In the genomic region with DNA sequence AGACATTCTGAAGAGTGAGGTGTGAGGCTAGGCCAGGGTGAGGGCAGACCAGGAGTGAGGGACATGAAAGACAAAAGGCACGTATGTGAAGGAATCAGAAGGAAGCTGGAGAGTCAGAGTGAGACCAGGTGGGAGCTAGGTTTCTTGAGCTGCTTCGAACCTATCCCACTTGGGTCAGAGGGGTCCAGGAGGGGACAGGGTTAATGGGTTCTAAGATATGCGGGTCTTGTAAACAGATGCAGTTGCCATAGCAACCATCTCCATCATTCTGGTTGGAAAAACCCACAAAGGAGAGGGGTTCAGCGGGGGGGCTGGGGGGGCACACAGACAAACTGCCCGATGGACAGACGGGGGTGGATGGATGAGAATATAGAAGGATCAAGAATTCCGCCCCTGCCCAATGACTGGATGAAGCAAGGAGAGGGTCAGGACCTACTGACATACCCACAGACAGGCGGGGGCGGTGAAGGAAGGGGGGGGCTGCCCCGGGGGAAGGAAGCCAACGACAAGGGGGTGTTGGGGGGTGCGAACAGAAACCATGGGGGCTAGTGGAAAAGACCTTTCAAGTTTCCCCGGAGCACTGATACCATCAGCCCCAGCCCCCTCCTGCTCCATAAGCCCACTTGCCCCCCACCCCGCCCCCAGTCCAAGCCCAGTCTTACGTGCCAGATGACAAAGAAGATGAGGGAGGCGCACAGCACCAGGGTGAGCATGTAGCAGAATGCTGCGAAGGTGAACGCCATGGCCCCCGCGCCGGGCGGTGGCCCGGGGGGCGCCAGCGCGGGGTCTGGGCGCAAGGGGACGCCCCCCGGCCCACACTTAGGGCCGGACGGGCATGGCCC, we compare ENCODE assay signal across 8 mouse cellular contexts. TPM values are rescaled to one million over a fixed set of nuclear protein-coding genes. Genes with fewer than 3 reads are reported as not detected.
DNase-seq lines count a peak whose midpoint lies in the region; ATAC-seq and TF ChIP-seq lines count a peak whose summit lies in the region.

No protein-coding gene starts in this region.

- peak overlapping the region; percentile 71 for H3K9ac ChIP-seq in liver, embryonic 12.5 days
- H3K9ac ChIP-seq in stomach, postnatal 0 days (ENCODE audit: low read length) = peak overlapping the region; percentile 67

- 3% methylated on average over 30 of the region's 31 CpGs for WGBS in cerebellum, adult 2 months
- 11% methylated on average over 24 of the region's 31 CpGs for WGBS in spleen, adult 2 months
- 6% methylated on average over 29 of the region's 31 CpGs for WGBS in liver, embryonic 12.5 days (ENCODE audit: insufficient replicate concordance)
- 4% methylated on average over 23 of the region's 31 CpGs for WGBS in stomach, postnatal 0 days

- ATAC-seq in liver, embryonic 12.5 days = no peak
- no peak for ATAC-seq in stomach, postnatal 0 days (ENCODE audit: low FRiP score, low TSS enrichment)

- H3K4me1 ChIP-seq in cerebellum, adult 2 months (ENCODE audit: control insufficient read depth, insufficient read depth, low read length) = peaks cover 22% of the 10 kb centered on the region
- peaks cover 8% of the 10 kb centered on the region for H3K4me1 ChIP-seq in spleen, adult 2 months (ENCODE audit: control insufficient read depth, insufficient read depth, insufficient read length)
- peaks cover 44% of the 10 kb centered on the region for H3K4me1 ChIP-seq in liver, embryonic 12.5 days
- H3K4me1 ChIP-seq in stomach, postnatal 0 days (replicated peaks; ENCODE audit: control insufficient read depth, insufficient read depth) = 0 out of 2 replicates have a peak, but pooled peaks cover 5% of the 10 kb centered on the region

- H3K4me2 ChIP-seq in liver, embryonic 12.5 days = peak overlapping the region; percentile 92
- H3K4me2 ChIP-seq in stomach, postnatal 0 days (replicated peaks; ENCODE audit: low read depth) = peak overlapping the region; percentile 89

- TF ChIP-seq CTCF in cerebellum, adult 2 months (IDR thresholded peaks at IDR 0.05; ENCODE audit: borderline replicate concordance, insufficient read depth, low read depth, low read length) = no peak
- no peak for TF ChIP-seq CTCF in spleen, adult 2 months (IDR thresholded peaks at IDR 0.05; ENCODE audit: extremely low read depth, insufficient read depth, insufficient read length, insufficient replicate concordance)
- no peak for TF ChIP-seq CTCF in stomach, postnatal 0 days (IDR thresholded peaks at IDR 0.05; ENCODE audit: low read depth)

- no peak for TF ChIP-seq POLR2A in cerebellum, adult 2 months (IDR thresholded peaks at IDR 0.05; ENCODE audit: borderline replicate concordance, insufficient read depth, low read length)
- TF ChIP-seq POLR2A in spleen, adult 2 months (IDR thresholded peaks at IDR 0.05; ENCODE audit: low read depth, low read length) = no peak

- H3K27me3 ChIP-seq in cerebellum, adult 2 months (ENCODE audit: control insufficient read depth, insufficient read depth, low read length) = no peaks in the 10 kb centered on the region
- peaks cover 4% of the 10 kb centered on the region for H3K27me3 ChIP-seq in spleen, adult 2 months (ENCODE audit: control insufficient read depth, insufficient read depth, low read length)
- peaks cover 38% of the 10 kb centered on the region for H3K27me3 ChIP-seq in liver, embryonic 12.5 days (replicated peaks)
- no peaks in the 10 kb centered on the region for H3K27me3 ChIP-seq in stomach, postnatal 0 days (ENCODE audit: control insufficient read depth, insufficient read depth, low read length)

- no peak for TF ChIP-seq EP300 in stomach, postnatal 0 days (optimal IDR thresholded peaks at IDR 0.05)

- DNase-seq in cerebellum, adult 2 months = no peak
- no peak for DNase-seq in cerebellum, adult 8-10 months
- no peak for DNase-seq in spleen, adult 2 months (ENCODE audit: low read depth in 1 of 2, low spot score in 2 of 2)
- DNase-seq in spleen, adult 12 weeks (ENCODE audit: low spot score) = no peak
- peak; percentile 20 for DNase-seq in stomach, postnatal 0 days (ENCODE audit: low spot score)
- no peak for DNase-seq in thymus, adult 18-20 months
- no peak for DNase-seq in right cerebral cortex, adult 18-20 months

- peaks cover 27% of the 10 kb centered on the region for H3K36me3 ChIP-seq in spleen, adult 2 months (ENCODE audit: control insufficient read depth, insufficient read depth, low read length)
- H3K36me3 ChIP-seq in liver, embryonic 12.5 days = peaks cover 41% of the 10 kb centered on the region
- H3K36me3 ChIP-seq in stomach, postnatal 0 days (ENCODE audit: control insufficient read depth, insufficient read depth, low read length) = peaks cover 27% of the 10 kb centered on the region

- peak overlapping the region; percentile 35 for H3K27ac ChIP-seq in cerebellum, adult 2 months (ENCODE audit: insufficient read depth, low read length)
- no peak overlapping the region for H3K27ac ChIP-seq in spleen, adult 2 months (ENCODE audit: insufficient read depth, low read length)
- H3K27ac ChIP-seq in liver, embryonic 12.5 days = no peak overlapping the region
- H3K27ac ChIP-seq in stomach, postnatal 0 days (replicated peaks) = no peak overlapping the region

- peak overlapping the region; percentile 77 for H3K4me3 ChIP-seq in cerebellum, adult 2 months (replicated peaks; ENCODE audit: insufficient read depth, low read depth, low read length)
- peak overlapping the region; percentile 27; the same call in 1 of the 2 replicates for H3K4me3 ChIP-seq in spleen, adult 2 months (ENCODE audit: extremely low read depth, insufficient read depth, insufficient read length)
- peak overlapping the region; percentile 54 for H3K4me3 ChIP-seq in liver, embryonic 12.5 days
- peak overlapping the region; percentile 44 for H3K4me3 ChIP-seq in stomach, postnatal 0 days (ENCODE audit: low read depth, low read length)

- H3K9me3 ChIP-seq in liver, embryonic 12.5 days (replicated peaks) = no peaks in the 10 kb centered on the region
- H3K9me3 ChIP-seq in stomach, postnatal 0 days (ENCODE audit: control insufficient read depth, low read length) = no peaks in the 10 kb centered on the region

RNA-seq across cellular contexts. Expression of gene Cnih2, which starts 0.6 kb away (rescaled TPM):
- polyA plus RNA-seq in cerebellum, adult 2 months (2012; rRNA removed) = 89.3 and 90.3 TPM in 2 replicates
- polyA plus RNA-seq in spleen, adult 2 months (2012; rRNA removed) = 0.94 and 1.4 TPM in 2 replicates
- polyA plus RNA-seq in liver, embryonic 12.5 days (2016; fragmentation: Nextera tagmentation; extraction: Ambion mirVana) = 3.5 and 3.8 TPM in 2 replicates
- 5.6 and 7.1 TPM in 2 replicates for polyA plus RNA-seq in stomach, postnatal 0 days (2015; fragmentation: Nextera tagmentation; extraction: Ambion mirVana)

RNA-seq across cellular contexts. Expression of gene Rab1b, which starts 9.1 kb away (rescaled TPM):
- 191 and 195 TPM in 2 replicates for polyA plus RNA-seq in cerebellum, adult 2 months (2012; rRNA removed)
- 116 and 138 TPM in 2 replicates for polyA plus RNA-seq in spleen, adult 2 months (2012; rRNA removed)
- 118 and 126 TPM in 2 replicates for polyA plus RNA-seq in liver, embryonic 12.5 days (2016; fragmentation: Nextera tagmentation; extraction: Ambion mirVana)
- 183 and 194 TPM in 2 replicates for polyA plus RNA-seq in stomach, postnatal 0 days (2015; fragmentation: Nextera tagmentation; extraction: Ambion mirVana)

RNA-seq across cellular contexts. Expression of gene Yif1a, which starts 9.4 kb away (rescaled TPM):
- 98.4 and 103 TPM in 2 replicates for polyA plus RNA-seq in cerebellum, adult 2 months (2012; rRNA removed)
- polyA plus RNA-seq in spleen, adult 2 months (2012; rRNA removed) = 60.5 and 84.1 TPM in 2 replicates
- 51.7 and 53.9 TPM in 2 replicates for polyA plus RNA-seq in liver, embryonic 12.5 days (2016; fragmentation: Nextera tagmentation; extraction: Ambion mirVana)
- polyA plus RNA-seq in stomach, postnatal 0 days (2015; fragmentation: Nextera tagmentation; extraction: Ambion mirVana) = 128 and 131 TPM in 2 replicates

RNA-seq across cellular contexts. Expression of gene Tmem151a, which starts 12.4 kb away (rescaled TPM):
- 84.0 and 102 TPM in 2 replicates for polyA plus RNA-seq in cerebellum, adult 2 months (2012; rRNA removed)
- 0.69 and 1.4 TPM in 2 replicates for polyA plus RNA-seq in spleen, adult 2 months (2012; rRNA removed)
- polyA plus RNA-seq in liver, embryonic 12.5 days (2016; fragmentation: Nextera tagmentation; extraction: Ambion mirVana) = 1.0 and 1.5 TPM in 2 replicates
- polyA plus RNA-seq in stomach, postnatal 0 days (2015; fragmentation: Nextera tagmentation; extraction: Ambion mirVana) = 10.4 and 11.4 TPM in 2 replicates

RNA-seq across cellular contexts. Expression of gene Klc2, which starts 20.6 kb away (rescaled TPM):
- polyA plus RNA-seq in cerebellum, adult 2 months (2012; rRNA removed) = 318 and 338 TPM in 2 replicates
- polyA plus RNA-seq in spleen, adult 2 months (2012; rRNA removed) = 26.8 and 27.9 TPM in 2 replicates
- polyA plus RNA-seq in liver, embryonic 12.5 days (2016; fragmentation: Nextera tagmentation; extraction: Ambion mirVana) = 4.4 and 4.9 TPM in 2 replicates
- 8.7 and 8.8 TPM in 2 replicates for polyA plus RNA-seq in stomach, postnatal 0 days (2015; fragmentation: Nextera tagmentation; extraction: Ambion mirVana)

Comparison
In these comparisons a context has a peak if more than half of its experiments do, and no peak if none do; other contexts are left out.
1. H3K4me3 ChIP-seq: peak in every context shown above with its lines; median percentile 77 in cerebellum, adult 2 months; 54 in liver, embryonic 12.5 days; 44 in stomach, postnatal 0 days; 27 in spleen, adult 2 months.
2. RNA of gene Cnih2, which starts 0.6 kb away (polyA plus RNA-seq): 89.3 to 90.3 TPM in cerebellum, adult 2 months; 5.6 to 7.1 TPM in stomach, postnatal 0 days, 3.5 to 3.8 TPM in liver, embryonic 12.5 days and 0.94 to 1.4 TPM in spleen, adult 2 months; every median in the first group is over 10 times any median in the second.